Mouse (Mus musculus) CH12.LX (cell line): ENCODE data around the gene Klhl24. TPM values are rescaled to one million over a fixed set of nuclear protein-coding genes. Genes with fewer than 3 reads are reported as not detected.

Experiments
- DNase-seq: peaks from one replicate; pipeline ENCODE4 v3.0.0-alpha.2; 2013; ENCODE audit errors: extremely low read depth
- H3K27ac ChIP-seq: 2 replicates; pipeline ENCODE4 v1.5.1; 2012; ENCODE audit warnings: low read depth, mild to moderate bottlenecking, control low read depth, moderate library complexity; ENCODE audit not compliant: insufficient read depth
- H3K27me3 ChIP-seq: replicated peaks from 2 replicates; pipeline ENCODE3; 2012; ENCODE audit warnings: inconsistent platforms
- H3K36me3 ChIP-seq, 2 experiments: replicated peaks in 1 of 2; 2 replicates each; pipeline versions ENCODE3 to v1.6.1; 2012; ENCODE audit warnings: inconsistent platforms in 1 of 2, low read length in 1 of 2, mild to moderate bottlenecking in 1 of 2, mixed read lengths in 1 of 2, moderate library complexity in 1 of 2; ENCODE audit not compliant: control insufficient read depth in 1 of 2, insufficient read depth in 1 of 2
- H3K4me1 ChIP-seq, 2 experiments: 2 replicates each; pipeline ENCODE4 v1.6.1; 2012; ENCODE audit warnings: inconsistent platforms in 1 of 2, moderate library complexity in 1 of 2; ENCODE audit not compliant: insufficient read depth in 2 of 2, control insufficient read depth in 1 of 2
- H3K4me2 ChIP-seq: 2 replicates; pipeline ENCODE4 v1.6.1; 2012; ENCODE audit warnings: low read depth, mild to moderate bottlenecking, control low read depth; ENCODE audit not compliant: poor library complexity, insufficient read depth, severe bottlenecking
- H3K4me3 ChIP-seq, 3 experiments: fragments of 150-350 bp in 1 of 3; sonication (generic) in 1 of 3; replicated peaks in 1 of 3; 2 replicates each; pipeline versions ENCODE3 to v1.5.1; 2011 to 2012; ENCODE audit warnings: low read depth in 2 of 3, low read length in 2 of 3, mild to moderate bottlenecking in 2 of 3, moderate library complexity in 2 of 3, control low read depth in 1 of 3, improper control_type of control experiment in 1 of 3, inconsistent platforms in 1 of 3, mixed read lengths in 1 of 3; ENCODE audit not compliant: poor library complexity in 1 of 3
- H3K79me2 ChIP-seq: replicated peaks from 2 replicates; pipeline ENCODE4 v1.6.1; 2012; ENCODE audit warnings: mild to moderate bottlenecking, moderate library complexity; ENCODE audit not compliant: control insufficient read depth, poor library complexity, insufficient read depth, severe bottlenecking; ENCODE audit errors: extremely low read depth
- H3K9ac ChIP-seq: 2 replicates; pipeline ENCODE4 v1.6.1; 2012; ENCODE audit warnings: low read depth, mild to moderate bottlenecking, control low read depth, moderate library complexity; ENCODE audit not compliant: insufficient read depth
- H3K9me3 ChIP-seq: replicated peaks from 2 replicates; pipeline ENCODE3; 2012; ENCODE audit warnings: low read length, inconsistent platforms, mixed read lengths
- BHLHE40 ChIP-seq: IDR thresholded peaks from 2 replicates; pipeline ENCODE4 v1.6.1; 2011; ENCODE audit warnings: mild to moderate bottlenecking, low read depth, low read length, improper control_type of control experiment
- CHD1 ChIP-seq: IDR thresholded peaks from 2 replicates; pipeline ENCODE4 v1.6.1; 2012; ENCODE audit warnings: low read depth, low read length, improper control_type of control experiment, inconsistent platforms
- CHD2 ChIP-seq: IDR thresholded peaks from 2 replicates; pipeline ENCODE4 v1.6.1; 2011; ENCODE audit warnings: low read length, improper control_type of control experiment
- CTCF ChIP-seq, 2 experiments: IDR thresholded peaks in 1 of 2; conservative IDR thresholded peaks in 1 of 2; 2 replicates each; pipeline ENCODE4 v1.5.1; 2011 to 2012; ENCODE audit warnings: low read depth in 2 of 2, low read length in 2 of 2, improper control_type of control experiment in 1 of 2, inconsistent platforms in 1 of 2, mild to moderate bottlenecking in 1 of 2, moderate library complexity in 1 of 2
- E2F4 ChIP-seq: IDR thresholded peaks from 2 replicates; pipeline ENCODE4 v1.6.1; 2011; ENCODE audit warnings: low read depth, low read length, improper control_type of control experiment; ENCODE audit not compliant: insufficient replicate concordance
- ELF1 ChIP-seq: IDR thresholded peaks from 2 replicates; pipeline ENCODE4 v1.6.1; 2014; ENCODE audit warnings: low read depth, mild to moderate bottlenecking, inconsistent platforms, low read length, improper control_type of control experiment
- EP300 ChIP-seq: IDR thresholded peaks from 2 replicates; pipeline ENCODE4 v1.6.1; 2011; ENCODE audit warnings: low read length, improper control_type of control experiment
- ETS1 ChIP-seq: conservative IDR thresholded peaks from 2 replicates; pipeline ENCODE4 v1.6.1; 2012; ENCODE audit warnings: low read depth, mild to moderate bottlenecking, inconsistent platforms, low read length, improper control_type of control experiment, moderate library complexity
- HCFC1 ChIP-seq: IDR thresholded peaks from 2 replicates; pipeline ENCODE4 v1.6.1; 2012; ENCODE audit warnings: low read depth, mild to moderate bottlenecking, inconsistent platforms, low read length, improper control_type of control experiment
- IRF4 ChIP-seq: IDR thresholded peaks from 2 replicates; pipeline ENCODE4 v1.6.1; 2014; ENCODE audit warnings: low read depth, mild to moderate bottlenecking, inconsistent platforms, low read length, improper control_type of control experiment
- KAT2A ChIP-seq: IDR thresholded peaks from 2 replicates; pipeline ENCODE4 v1.6.1; 2012; ENCODE audit warnings: low read length, improper control_type of control experiment, inconsistent platforms; ENCODE audit not compliant: insufficient replicate concordance
- MAFK ChIP-seq: IDR thresholded peaks from 2 replicates; pipeline ENCODE4 v1.6.1; 2011; ENCODE audit warnings: low read length, improper control_type of control experiment; ENCODE audit not compliant: insufficient replicate concordance
- MXI1 ChIP-seq: IDR thresholded peaks from 2 replicates; pipeline ENCODE4 v1.6.1; 2011; ENCODE audit warnings: mild to moderate bottlenecking, low read depth, low read length, improper control_type of control experiment
- MYC ChIP-seq: IDR thresholded peaks from 2 replicates; pipeline ENCODE4 v1.6.1; 2011; ENCODE audit warnings: low read depth, mild to moderate bottlenecking, improper control_type of control experiment, low read length
- NELFE ChIP-seq: IDR thresholded peaks from 2 replicates; pipeline ENCODE4 v1.6.1; 2011; ENCODE audit warnings: low read depth, low read length, improper control_type of control experiment
- NRF1 ChIP-seq: IDR thresholded peaks from 2 replicates; pipeline ENCODE4 v1.6.1; 2014; ENCODE audit warnings: low read depth, mild to moderate bottlenecking, inconsistent platforms, low read length, improper control_type of control experiment, moderate library complexity
- PAX5 ChIP-seq: IDR thresholded peaks from 2 replicates; pipeline ENCODE4 v1.6.1; 2012; ENCODE audit warnings: low read length, inconsistent platforms, mixed read lengths
- POLR2A ChIP-seq: IDR thresholded peaks from 2 replicates; pipeline ENCODE4 v1.6.1; 2011; ENCODE audit warnings: low read depth, mild to moderate bottlenecking, improper control_type of control experiment, low read length
- POLR2AphosphoS2 ChIP-seq: IDR thresholded peaks from 2 replicates; pipeline ENCODE4 v1.6.1; 2011; ENCODE audit warnings: low read depth, low read length, improper control_type of control experiment
- RAD21 ChIP-seq: IDR thresholded peaks from 2 replicates; pipeline ENCODE4 v1.6.1; 2011; ENCODE audit warnings: low read depth, mild to moderate bottlenecking, low read length, improper control_type of control experiment, moderate library complexity
- RCOR1 ChIP-seq: conservative IDR thresholded peaks from 2 replicates; pipeline ENCODE4 v1.6.1; 2012; ENCODE audit warnings: low read depth, mild to moderate bottlenecking, inconsistent platforms, low read length, improper control_type of control experiment
- SIN3A ChIP-seq: IDR thresholded peaks from 2 replicates; pipeline ENCODE4 v1.6.1; 2012; ENCODE audit warnings: low read length, improper control_type of control experiment, inconsistent platforms
- SMC3 ChIP-seq: IDR thresholded peaks from 2 replicates; pipeline ENCODE4 v1.6.1; 2011; ENCODE audit warnings: low read depth, low read length, improper control_type of control experiment
- TCF12 ChIP-seq: IDR thresholded peaks from 2 replicates; pipeline ENCODE4 v1.6.1; 2014; ENCODE audit warnings: low read depth, mild to moderate bottlenecking, inconsistent platforms, low read length, improper control_type of control experiment
- UBTF ChIP-seq: IDR thresholded peaks from 2 replicates; pipeline ENCODE4 v1.6.1; 2012; ENCODE audit warnings: low read depth, mild to moderate bottlenecking, inconsistent platforms, low read length, improper control_type of control experiment, moderate library complexity
- USF2 ChIP-seq: conservative IDR thresholded peaks from 2 replicates; pipeline ENCODE4 v1.6.1; 2011; ENCODE audit warnings: low read depth, low read length, improper control_type of control experiment
- ZC3H11A ChIP-seq: IDR thresholded peaks from 2 replicates; pipeline ENCODE4 v1.6.1; 2012; ENCODE audit warnings: low read depth, mild to moderate bottlenecking, inconsistent platforms, low read length, improper control_type of control experiment
- ZKSCAN1 ChIP-seq: IDR thresholded peaks from 2 replicates; pipeline ENCODE4 v1.6.1; 2012; ENCODE audit warnings: low read depth, inconsistent platforms, low read length, improper control_type of control experiment, borderline replicate concordance
- ZMIZ1 ChIP-seq: IDR thresholded peaks from 2 replicates; pipeline ENCODE4 v1.6.1; 2012; ENCODE audit warnings: low read depth, mild to moderate bottlenecking, inconsistent platforms, low read length, improper control_type of control experiment
- ZNF384 ChIP-seq: IDR thresholded peaks from 2 replicates; pipeline ENCODE4 v1.6.1; 2012; ENCODE audit warnings: low read depth, low read length, improper control_type of control experiment, inconsistent platforms
- dilution Hi-C: fragments of 300-500 bp; cut with MboI; formaldehyde crosslinking; loops from 2 replicates; pipeline ENCODE4 v1.14.3; 2020; ENCODE audit warnings: low sequenced_read_pairs; ENCODE audit not compliant: extremely low pct_unique_long_range_greater_than_20kb, extremely low pct_ligation_motif_present
- in situ Hi-C: fragments of 300-500 bp; cut with MboI; formaldehyde crosslinking; loops from 3 replicates; pipeline ENCODE4 v1.14.3; 2019; ENCODE audit warnings: low sequenced_read_pairs, low pct_ligation_motif_present, low pct_unique_long_range_greater_than_20kb, mixed read lengths
- polyA plus RNA-seq: library from polyadenylated mRNA; unstranded; fragments of >175 nt; gene quantifications from 2 replicates; pipeline ENCODE4 v1.2.1, GENCODE M21; 2012; ENCODE audit warnings: low read depth; ENCODE audit not compliant: insufficient read length
- total RNA-seq, 2 experiments: library from RNA; depleted of rRNA; stranded (reverse); fragments of 300-350 nt in 1 of 2; fragments of >200 nt in 1 of 2; gene quantifications; 2 replicates each; pipeline ENCODE4 v1.2.3; 2012 to 2014

Klhl24 gene
- total and polyA plus RNA-seq, 3 experiments = 15.9 to 31.1 (median 19.6) TPM

DNA sequence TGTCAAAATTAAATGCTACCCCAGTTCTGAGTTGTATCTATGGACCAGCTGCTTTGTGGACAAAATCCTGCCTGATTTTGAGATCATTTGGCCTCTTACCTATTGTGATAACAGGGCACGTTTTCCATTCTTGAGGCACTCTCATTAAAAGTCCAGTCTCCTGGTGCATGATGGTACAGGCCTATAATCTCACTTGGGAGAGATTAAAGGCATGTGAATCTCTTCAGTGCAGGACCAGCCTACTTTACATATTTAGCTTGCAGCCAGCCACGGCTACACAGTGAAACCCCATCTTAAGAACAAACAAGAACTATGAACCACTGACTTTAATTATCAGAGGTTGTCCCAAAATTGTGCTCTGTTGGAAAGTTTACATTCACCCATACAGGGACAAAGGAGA lies 33.1 kb downstream of the Klhl24 start:
- no peaks in the 10 kb centered on the region for H3K79me2 ChIP-seq
- DNase-seq = no peak
- no peak overlapping the region for H3K27ac ChIP-seq
- dilution Hi-C loops = no loop called here
- no peak overlapping the region for H3K4me2 ChIP-seq
- in situ Hi-C loops = no loop called here
- no peaks in the 10 kb centered on the region for H3K27me3 ChIP-seq
- H3K36me3 ChIP-seq = peaks cover 4 to 18% of the 10 kb centered on the region in 2 experiments
- no peaks in the 10 kb centered on the region for H3K4me1 ChIP-seq
- no peaks in the 10 kb centered on the region for H3K9me3 ChIP-seq
- TF ChIP-seq ZNF384 (no peak), E2F4 (no peak), CHD1 (no peak), ZC3H11A (no peak), ZKSCAN1 (no peak), ETS1 (no peak), RCOR1 (no peak), EP300 (no peak), MAFK (no peak), MXI1 (no peak), USF2 (no peak), UBTF (no peak), TCF12 (no peak), KAT2A (no peak), HCFC1 (no peak), BHLHE40 (no peak), RAD21 (no peak), CTCF (conservative IDR thresholded peaks at IDR 0.05 in 1 of 2, IDR thresholded peaks at IDR 0.05 in 1 of 2; ENCODE audit: low read depth in 2 of 2, low read length in 2 of 2) (no peak), PAX5 (no peak), CHD2 (no peak)
- no peak overlapping the region for H3K9ac ChIP-seq
- no peak overlapping the region for H3K4me3 ChIP-seq

GRCm38 (mm10) chr16:20140772-20141531 lies 43.6 kb downstream of the Klhl24 start, which contains the start of gene Yeats2:
Gene Yeats2 (plus strand): TSS chr16:20141063.
- Histone ChIP-seq H3K79me2 (peaks cover 34% of the 10 kb centered on the region), H3K27ac (peak within 1 kb of the TSS; percentile 27), H3K4me2 (peak within 1 kb of the TSS; percentile 89), H3K36me3 (peaks cover 3 to 36% of the 10 kb centered on the region in 2 experiments), H3K9me3 (peaks cover 5% of the 10 kb centered on the region), H3K27me3 (no peaks in the 10 kb centered on the region), H3K9ac (peak within 1 kb of the TSS; percentile 79), H3K4me3 (peak within 1 kb of the TSS; percentile 68 to 90 (median 88)), H3K4me1 (peaks cover 7 to 45% of the 10 kb centered on the region in 2 experiments; a peak in 3 of 4 replicates)
- DNase-seq = peak; percentile 84
- dilution Hi-C loops (no loop called here), in situ Hi-C loops (no loop called here)
- TF ChIP-seq MYC = peak; percentile 16; the same call in 1 of the 2 replicates
- TF ChIP-seq POLR2AphosphoS2 = peak; percentile 58; the same call in 1 of the 2 replicates
- TF ChIP-seq ZC3H11A = no peak
- no peak for TF ChIP-seq E2F4
- TF ChIP-seq CTCF (conservative IDR thresholded peaks at IDR 0.05 in 1 of 2, IDR thresholded peaks at IDR 0.05 in 1 of 2; ENCODE audit: low read depth in 2 of 2, low read length in 2 of 2) = no peak
- peak; percentile 94 for TF ChIP-seq NELFE
- TF ChIP-seq BHLHE40 = peak; percentile 96
- TF ChIP-seq USF2 = no peak
- TF ChIP-seq ELF1 = peak; percentile 62
- TF ChIP-seq NRF1 = peak; percentile 84
- TF ChIP-seq IRF4 = peak; percentile 40; the same call in 1 of the 2 replicates
- peak; percentile 83 for TF ChIP-seq CHD2
- TF ChIP-seq RCOR1 = no peak
- TF ChIP-seq SMC3 = no peak
- TF ChIP-seq MXI1 = peak; percentile 96
- peak; percentile 89; the same call in 1 of the 2 replicates for TF ChIP-seq SIN3A
- TF ChIP-seq POLR2A = peak; percentile 89
- TF ChIP-seq ZMIZ1 = peak; percentile 71; the same call in 1 of the 2 replicates
- 0 out of 2 replicates have a peak, but pooled peaks have one; percentile 10 for TF ChIP-seq TCF12
- no peak for TF ChIP-seq PAX5
